Mouse (Mus musculus) stomach, embryonic 16.5 days (tissue): Measurements from ENCODE around the gene Prkcq. TPM values are rescaled to one million over a fixed set of nuclear protein-coding genes. Genes with fewer than 3 reads are reported as not detected.

Source experiments
- ATAC-seq: fragments of 200-750 bp; cut with Nextera tagmentation; 2 replicates; pipeline ENCODE4 v1.8.0; 2017; ENCODE audit warnings: moderate number of reproducible peaks, moderate TSS enrichment; ENCODE audit not compliant: insufficient read depth, low FRiP score
- H3K27ac ChIP-seq: fragments of 300-500 bp; sonication (generic); 2 replicates; pipeline ENCODE4 v1.5.1; 2014; ENCODE audit warnings: low read length
- H3K27me3 ChIP-seq: fragments of 300-500 bp; sonication (generic); 2 replicates; pipeline ENCODE4 v1.6.1; 2014; ENCODE audit warnings: low read length, control low read depth, mixed read lengths; ENCODE audit not compliant: control insufficient read depth, insufficient read depth
- H3K36me3 ChIP-seq: fragments of 300-500 bp; sonication (generic); 2 replicates; pipeline ENCODE4 v1.6.1; 2014; ENCODE audit warnings: low read length; ENCODE audit not compliant: control insufficient read depth, insufficient read depth
- H3K4me1 ChIP-seq: fragments of 300-500 bp; sonication (generic); 2 replicates; pipeline ENCODE4 v1.6.1; 2014; ENCODE audit warnings: low read length, control low read depth, mixed read lengths; ENCODE audit not compliant: control insufficient read depth, insufficient read depth
- H3K4me2 ChIP-seq: fragments of 300-500 bp; sonication (generic); 2 replicates; pipeline ENCODE4 v1.6.1; 2014; ENCODE audit warnings: low read depth, low read length, mixed read lengths
- H3K4me3 ChIP-seq: fragments of 300-500 bp; sonication (generic); replicated peaks from 2 replicates; pipeline ENCODE4 v1.5.1; 2014; ENCODE audit warnings: mild to moderate bottlenecking, low read length
- H3K9ac ChIP-seq: fragments of 300-500 bp; sonication (generic); 2 replicates; pipeline ENCODE4 v1.6.1; 2014; ENCODE audit warnings: low read length
- H3K9me3 ChIP-seq: fragments of 300-500 bp; sonication (generic); replicated peaks from 2 replicates; pipeline ENCODE4 v1.6.1; 2016; ENCODE audit warnings: low read length, control low read depth; ENCODE audit not compliant: control insufficient read depth
- WGBS: fragments of 180-500 bp; shearing (Covaris S2); extraction: QIAGEN DNeasy Blood & Tissue Kit; methylation state at CpG from one replicate; pipeline ENCODE4 v1.1.7; 2014; 5-methylcytosine and 5-hydroxymethylcytosine counted together
- polyA plus RNA-seq: library from polyadenylated mRNA; unstranded; fragments of >200 nt; fragmentation: Nextera tagmentation; extraction: Ambion mirVana; gene quantifications from 2 replicates; pipeline ENCODE4 v1.2.1, GENCODE M21; 2015

The Prkcq gene
- polyA plus RNA-seq, 1 experiment from 2014 or later: 2.7 TPM

DNA sequence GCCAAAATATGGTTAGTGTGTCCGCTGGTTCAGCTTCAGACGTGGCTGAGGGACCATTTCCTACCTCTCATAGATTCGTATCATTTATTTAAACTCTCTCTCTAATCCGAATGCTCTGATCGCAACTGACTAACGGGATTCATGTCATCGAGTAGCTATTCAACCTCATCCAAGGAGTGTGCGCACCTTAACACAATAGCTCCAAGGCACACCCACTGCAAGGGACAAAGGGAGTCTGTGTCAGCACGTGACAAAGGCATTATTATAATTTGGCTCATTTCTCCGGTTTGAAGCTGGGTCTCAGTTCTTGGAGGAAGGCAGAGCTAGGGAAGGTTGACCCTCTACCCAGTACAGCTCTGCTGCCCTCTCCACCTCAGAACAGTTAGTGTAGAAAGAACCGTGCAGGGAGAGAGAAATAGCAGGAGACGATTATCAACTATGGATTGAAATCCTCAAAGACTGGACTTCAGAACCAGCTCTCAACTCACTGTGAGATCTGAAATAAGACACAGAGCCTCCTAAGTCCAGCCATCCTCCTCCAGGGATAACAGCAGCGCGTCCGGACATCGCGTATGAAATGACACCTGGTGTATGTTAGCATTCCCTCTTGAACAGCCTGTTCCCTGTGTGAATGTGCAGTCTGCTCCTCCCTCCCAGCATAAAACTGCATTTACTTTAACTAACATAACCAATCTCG, 116.1 kb downstream of the Prkcq start:
- H3K4me2 ChIP-seq: peak overlapping the region; percentile 43
- peak overlapping the region; percentile 24 for H3K4me3 ChIP-seq
- H3K27ac ChIP-seq: no peak overlapping the region
- no peaks in the 10 kb centered on the region for H3K27me3 ChIP-seq
- H3K36me3 ChIP-seq: no peaks in the 10 kb centered on the region
- peak; percentile 68; the same call in 1 of the 2 replicates for ATAC-seq
- no peaks in the 10 kb centered on the region; the same call in 1 of the 2 replicates for H3K9me3 ChIP-seq
- 59% methylated on average over 18 of the region's 18 CpGs for WGBS
- H3K9ac ChIP-seq: no peak overlapping the region; the same call in 1 of the 2 replicates
- no peaks in the 10 kb centered on the region for H3K4me1 ChIP-seq

DNA sequence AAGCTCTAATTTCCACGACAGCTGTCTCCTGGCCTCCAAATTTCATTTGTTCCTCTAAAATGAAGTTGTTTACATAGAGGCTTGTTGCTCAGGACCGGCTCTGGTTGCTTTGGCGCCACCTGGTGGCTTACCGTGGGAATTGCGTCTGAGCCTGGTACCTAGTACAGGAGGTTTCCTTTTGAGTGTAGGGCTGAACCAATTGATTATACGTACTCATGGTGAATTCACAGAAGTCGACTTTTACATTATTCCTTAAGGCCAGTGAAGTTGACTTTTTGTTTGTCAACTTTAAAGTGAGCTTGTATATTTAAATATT, 116.6 kb downstream of the Prkcq start:
- Histone ChIP-seq H3K4me1 (no peaks in the 10 kb centered on the region), H3K4me2 (peak overlapping the region; percentile 43), H3K9me3 (no peaks in the 10 kb centered on the region; the same call in 1 of the 2 replicates), H3K36me3 (no peaks in the 10 kb centered on the region), H3K27me3 (no peaks in the 10 kb centered on the region), H3K9ac (no peak overlapping the region; the same call in 1 of the 2 replicates), H3K27ac (no peak overlapping the region), H3K4me3 (peak overlapping the region; percentile 24)
- 7% methylated on average over 7 of the region's 7 CpGs for WGBS
- peak; percentile 73; the same call in 1 of the 2 replicates for ATAC-seq

DNA sequence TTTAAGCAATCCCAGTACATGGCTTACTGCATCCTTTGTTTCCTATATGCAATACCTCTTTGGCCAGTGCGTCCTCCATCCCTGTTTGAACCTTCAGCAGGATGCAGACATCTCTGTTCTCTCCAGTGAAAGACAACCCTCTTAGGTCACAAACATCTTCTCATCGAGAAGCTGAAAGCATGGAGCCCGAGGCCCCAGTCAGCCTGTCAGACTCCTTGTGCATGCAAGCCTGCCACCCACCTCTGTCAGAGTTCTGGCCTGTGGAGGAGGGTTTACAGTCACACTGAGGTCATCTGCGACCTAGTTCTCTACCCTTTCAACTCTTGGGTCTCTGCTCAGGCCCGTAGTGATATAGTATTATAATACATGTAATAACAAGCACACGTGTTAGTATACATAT, 119.0 kb downstream of the Prkcq start:
- no peak overlapping the region for H3K4me3 ChIP-seq
- no peaks in the 10 kb centered on the region for H3K36me3 ChIP-seq
- H3K4me1 ChIP-seq: no peaks in the 10 kb centered on the region
- no peak overlapping the region for H3K27ac ChIP-seq
- 82% methylated on average over 6 of the region's 6 CpGs for WGBS
- no peaks in the 10 kb centered on the region for H3K27me3 ChIP-seq
- ATAC-seq: no peak
- H3K9me3 ChIP-seq: no peaks in the 10 kb centered on the region; the same call in 1 of the 2 replicates
- H3K4me2 ChIP-seq: no peak overlapping the region
- no peak overlapping the region for H3K9ac ChIP-seq

DNA sequence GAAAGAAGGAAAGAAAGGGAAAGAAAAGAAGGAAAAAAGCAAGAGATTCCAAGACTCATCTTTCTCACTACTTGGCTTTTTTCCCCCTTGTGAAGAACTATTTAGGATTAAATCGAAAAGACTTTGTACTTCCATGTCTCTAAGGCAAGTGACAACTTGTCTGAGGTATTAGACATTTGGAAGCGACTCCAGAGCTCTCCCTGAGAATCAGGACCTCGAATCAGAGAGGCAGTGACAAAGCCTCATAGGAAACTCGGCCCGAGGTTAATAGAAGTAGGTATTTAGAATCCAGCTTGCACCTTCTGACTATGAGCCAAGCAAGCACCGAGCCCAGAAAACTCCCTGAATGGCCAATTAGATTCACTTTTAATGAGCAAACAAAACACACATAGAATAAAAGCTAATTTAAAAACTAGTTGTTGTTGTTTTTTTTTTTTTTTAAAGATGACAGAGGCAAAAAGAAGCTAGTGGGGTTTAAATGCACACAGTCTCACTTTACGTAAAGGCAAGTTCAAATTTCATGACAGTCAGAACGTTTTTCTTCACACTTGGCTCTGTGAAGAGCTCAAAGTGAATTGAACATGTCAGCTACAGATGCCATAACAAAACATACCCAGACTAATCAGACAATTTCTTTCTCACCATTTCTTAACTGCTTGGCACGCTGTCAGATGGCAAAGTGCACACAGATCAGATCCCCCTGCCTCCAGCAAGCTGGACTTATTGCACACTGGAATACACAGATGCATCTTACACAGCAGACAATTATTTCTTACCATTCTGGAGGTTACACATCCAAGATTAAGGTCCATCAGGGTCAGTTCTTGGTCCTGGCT, 119.9 kb downstream of the Prkcq start:
- no peaks in the 10 kb centered on the region for H3K27me3 ChIP-seq
- no peaks in the 10 kb centered on the region for H3K9me3 ChIP-seq
- WGBS: 77% methylated on average over 9 of the region's 9 CpGs
- no peak overlapping the region for H3K9ac ChIP-seq
- H3K4me3 ChIP-seq: no peak overlapping the region
- H3K4me2 ChIP-seq: no peak overlapping the region
- no peak overlapping the region for H3K27ac ChIP-seq
- ATAC-seq: no peak
- H3K36me3 ChIP-seq: no peaks in the 10 kb centered on the region
- H3K4me1 ChIP-seq: no peaks in the 10 kb centered on the region

DNA sequence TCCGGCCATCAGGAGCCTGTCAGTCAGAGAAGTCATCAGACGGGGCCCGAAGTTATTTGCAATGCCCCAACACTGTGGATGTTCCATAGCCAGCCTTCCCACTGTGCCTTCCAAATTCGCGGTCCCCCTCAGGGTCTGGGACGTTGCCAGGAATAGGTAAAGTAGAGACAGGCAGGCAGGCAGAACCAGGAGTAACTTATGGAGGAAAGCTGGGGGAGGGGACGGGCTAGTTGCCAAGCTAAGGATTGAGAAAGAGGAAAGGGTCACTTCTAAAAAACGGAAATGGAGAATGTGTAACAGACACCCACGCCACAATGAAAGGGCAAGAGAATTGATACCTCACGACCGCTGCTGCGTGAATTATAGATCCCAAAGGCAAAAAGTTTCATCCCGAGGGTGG, 121.2 kb downstream of the Prkcq start:
- WGBS: 82% methylated on average over 13 of the region's 13 CpGs

DNA sequence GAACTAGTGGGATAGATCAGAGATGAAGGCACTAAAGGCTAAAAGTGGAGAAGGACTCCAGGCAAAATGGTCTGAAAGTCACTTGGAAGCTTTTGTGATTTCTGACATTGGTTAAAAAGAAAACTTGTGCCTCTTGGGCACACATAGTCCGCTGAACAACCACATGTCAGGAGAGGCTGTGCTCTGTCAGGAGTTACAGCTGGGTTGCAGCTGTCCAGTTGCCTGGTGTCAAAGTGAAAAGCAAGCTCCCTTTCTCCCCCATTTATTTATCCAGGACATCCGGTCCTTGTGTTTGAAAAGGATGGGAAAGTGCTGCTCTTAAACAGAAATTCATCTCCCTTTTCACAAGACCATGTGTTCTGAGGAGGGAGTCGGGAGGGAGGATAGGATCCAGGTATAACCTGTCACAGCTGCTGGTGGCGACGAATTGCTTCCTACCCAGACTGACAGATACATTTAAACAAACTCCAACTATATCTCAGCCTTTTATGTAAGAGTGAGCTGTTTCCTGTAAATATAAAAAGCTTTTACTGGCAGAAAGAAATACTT, 122.8 kb downstream of the Prkcq start:
- peak; percentile 53; the same call in 1 of the 2 replicates for ATAC-seq

More for the DNA sequence above, 121.2 kb downstream of the Prkcq start:
- Histone ChIP-seq H3K27ac (no peak overlapping the region), H3K36me3 (no peaks in the 10 kb centered on the region), H3K4me3 (no peak overlapping the region), H3K4me1 (no peaks in the 10 kb centered on the region), H3K9ac (no peak overlapping the region), H3K9me3 (no peaks in the 10 kb centered on the region), H3K4me2 (no peak overlapping the region), H3K27me3 (no peaks in the 10 kb centered on the region)
- no peak for ATAC-seq

DNA sequence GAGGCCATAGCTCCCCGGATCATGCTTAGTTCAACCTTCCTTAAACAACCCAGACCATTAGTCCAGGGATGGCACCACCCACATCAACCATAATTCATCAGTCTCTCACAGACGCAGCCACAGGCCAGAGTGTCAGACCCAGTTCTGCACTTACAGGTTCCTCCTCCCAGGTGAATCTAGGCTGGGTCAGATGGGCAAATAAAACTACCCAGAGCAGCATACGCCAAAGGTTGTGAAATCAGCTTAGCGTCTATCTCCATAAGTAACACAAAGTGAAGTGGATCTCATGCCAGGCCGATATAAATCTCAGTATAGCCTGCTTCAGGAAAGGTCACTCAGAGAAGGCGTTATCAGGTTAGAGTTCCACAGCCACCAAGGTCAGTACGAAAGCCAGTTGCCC, 126.9 kb downstream of the Prkcq start:
- ATAC-seq: no peak
- H3K9ac ChIP-seq: no peak overlapping the region
- H3K9me3 ChIP-seq: no peaks in the 10 kb centered on the region
- no peak overlapping the region for H3K4me3 ChIP-seq
- no peaks in the 10 kb centered on the region for H3K36me3 ChIP-seq
- no peak overlapping the region for H3K4me2 ChIP-seq
- no peak overlapping the region for H3K27ac ChIP-seq
- 83% methylated on average over 7 of the region's 7 CpGs for WGBS
- H3K4me1 ChIP-seq: no peaks in the 10 kb centered on the region
- no peaks in the 10 kb centered on the region for H3K27me3 ChIP-seq

More for the DNA sequence above, 122.8 kb downstream of the Prkcq start:
- H3K4me2 ChIP-seq: no peak overlapping the region
- H3K36me3 ChIP-seq: no peaks in the 10 kb centered on the region
- no peak overlapping the region for H3K9ac ChIP-seq
- H3K4me3 ChIP-seq: no peak overlapping the region
- 30% methylated on average over 5 of the region's 5 CpGs for WGBS
- H3K27me3 ChIP-seq: no peaks in the 10 kb centered on the region
- H3K9me3 ChIP-seq: no peaks in the 10 kb centered on the region
- H3K4me1 ChIP-seq: no peaks in the 10 kb centered on the region
- 0 out of 2 replicates have a peak overlapping the region, but pooled peaks have one; percentile 16 for H3K27ac ChIP-seq

DNA sequence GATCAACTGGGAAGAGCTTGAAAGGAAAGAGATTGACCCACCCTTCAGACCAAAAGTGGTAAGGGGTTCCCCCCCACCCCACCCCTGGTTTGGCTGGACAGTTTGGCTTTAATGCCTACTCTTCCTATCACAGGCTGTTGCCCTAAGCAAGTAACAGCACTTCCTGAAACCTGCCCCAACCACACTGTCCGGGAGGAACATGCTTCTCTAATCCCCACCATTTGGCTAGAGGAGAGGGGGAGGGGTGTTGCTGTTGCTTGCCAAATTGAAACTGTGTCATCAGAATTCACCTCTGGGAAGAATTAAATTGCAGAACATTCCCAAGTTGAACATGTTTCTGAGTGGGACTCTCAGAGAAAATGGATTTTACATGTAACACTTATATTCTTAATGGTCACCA, 127.5 kb downstream of the Prkcq start:
- Histone ChIP-seq H3K27me3 (no peaks in the 10 kb centered on the region), H3K4me2 (no peak overlapping the region), H3K36me3 (no peaks in the 10 kb centered on the region), H3K9me3 (no peaks in the 10 kb centered on the region), H3K9ac (no peak overlapping the region), H3K4me1 (no peaks in the 10 kb centered on the region), H3K4me3 (no peak overlapping the region), H3K27ac (no peak overlapping the region)
- 35% methylated on average over 1 of the region's 1 CpGs for WGBS
- ATAC-seq: no peak

DNA sequence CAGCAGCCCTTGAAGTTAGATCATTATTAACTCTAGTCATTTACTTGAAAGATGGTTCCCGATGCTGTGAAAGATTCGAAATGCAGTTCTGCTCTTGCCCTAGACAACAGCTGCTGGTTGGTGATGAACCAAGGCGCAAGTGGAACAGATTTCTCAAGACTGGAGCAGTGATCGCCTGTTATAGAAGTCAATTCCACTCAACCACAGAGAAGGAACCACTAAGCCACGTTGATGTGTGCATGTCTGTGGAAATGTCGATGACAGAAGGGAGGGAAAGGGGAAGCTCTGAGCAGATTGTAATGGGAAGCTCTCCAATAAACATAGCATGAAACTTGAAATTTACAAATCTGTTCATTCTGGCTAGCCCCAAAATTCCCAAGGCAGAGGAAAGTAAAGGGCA, 128.5 kb downstream of the Prkcq start:
- no peak overlapping the region for H3K4me2 ChIP-seq
- WGBS: 74% methylated on average over 6 of the region's 6 CpGs
- no peak for ATAC-seq

More for the DNA sequence above, 128.5 kb downstream of the Prkcq start:
- H3K27ac ChIP-seq: no peak overlapping the region
- H3K9me3 ChIP-seq: no peaks in the 10 kb centered on the region
- H3K4me1 ChIP-seq: no peaks in the 10 kb centered on the region
- no peak overlapping the region for H3K9ac ChIP-seq
- H3K36me3 ChIP-seq: no peaks in the 10 kb centered on the region
- H3K27me3 ChIP-seq: no peaks in the 10 kb centered on the region
- no peak overlapping the region for H3K4me3 ChIP-seq
